Mouse (Mus musculus): ENCODE measurements around the gene Rpl9-ps6. TPM values are rescaled to one million over a fixed set of nuclear protein-coding genes. Genes with fewer than 3 reads are reported as not detected.
"Not testable (repeated sequence)": the region's sequence is repeated elsewhere in the genome, so short reads cannot be mapped to it uniquely, and the experiment has no call there.

Gene Rpl9-ps6
- polyA plus RNA-seq, 1 experiment from 2014 or later: 85.9 TPM

- no peak overlapping the region for H3K9ac ChIP-seq (replicated peaks)
- no peak overlapping the region for H3K4me2 ChIP-seq
Observed at GRCm38 (mm10) chr19:32494611-32495010, 28.2 kb upstream of the Rpl9-ps6 start.

GRCm38 (mm10) chr19:32493471-32493870 lies 27.1 kb upstream of the Rpl9-ps6 start:
- 62% methylated on average over 8 of the region's 8 CpGs for WGBS
- peaks cover 59% of the 10 kb centered on the region for H3K36me3 ChIP-seq
- no peak overlapping the region for H3K27ac ChIP-seq
- no peak overlapping the region for H3K9ac ChIP-seq (replicated peaks)
- H3K4me2 ChIP-seq: no peak overlapping the region
- H3K4me1 ChIP-seq (replicated peaks): 0 out of 2 replicates have a peak, but pooled peaks cover 4% of the 10 kb centered on the region
- no peaks in the 10 kb centered on the region for H3K27me3 ChIP-seq
- no peak for ATAC-seq (ENCODE audit: insufficient number of reproducible peaks, insufficient read depth, low FRiP score, low TSS enrichment, low read depth)
- no peak overlapping the region for H3K4me3 ChIP-seq (replicated peaks)
- H3K9me3 ChIP-seq: no peaks in the 10 kb centered on the region

More at GRCm38 (mm10) chr19:32494611-32495010, 28.2 kb upstream of the Rpl9-ps6 start:
- 89% methylated on average over 13 of the region's 13 CpGs for WGBS
- Histone ChIP-seq H3K9me3 (no peaks in the 10 kb centered on the region), H3K4me3 (replicated peaks) (no peak overlapping the region), H3K27ac (no peak overlapping the region), H3K4me1 (replicated peaks) (no peaks in the 10 kb centered on the region), H3K27me3 (no peaks in the 10 kb centered on the region), H3K36me3 (peaks cover 66% of the 10 kb centered on the region)
- ATAC-seq (ENCODE audit: insufficient number of reproducible peaks, insufficient read depth, low FRiP score, low TSS enrichment, low read depth): no peak

- H3K4me2 ChIP-seq: no peak overlapping the region
- H3K9ac ChIP-seq (replicated peaks): no peak overlapping the region
- no peaks in the 10 kb centered on the region for H3K27me3 ChIP-seq
- WGBS: 89% methylated on average over 5 of the region's 5 CpGs
- no peak overlapping the region for H3K27ac ChIP-seq
- no peak for ATAC-seq (ENCODE audit: insufficient number of reproducible peaks, insufficient read depth, low FRiP score, low TSS enrichment, low read depth)
- no peak overlapping the region for H3K4me3 ChIP-seq (replicated peaks)
- peaks cover 6% of the 10 kb centered on the region; the same call in 1 of the 2 replicates for H3K4me1 ChIP-seq (replicated peaks)
- no peaks in the 10 kb centered on the region for H3K9me3 ChIP-seq
- peaks cover 54% of the 10 kb centered on the region for H3K36me3 ChIP-seq
Observed at GRCm38 (mm10) chr19:32492981-32493380, 26.6 kb upstream of the Rpl9-ps6 start.

- Histone ChIP-seq H3K36me3 (peaks cover 51% of the 10 kb centered on the region), H3K9ac (replicated peaks) (no peak overlapping the region), H3K4me3 (replicated peaks) (no peak overlapping the region), H3K27me3 (no peaks in the 10 kb centered on the region), H3K4me2 (no peak overlapping the region), H3K4me1 (replicated peaks) (peaks cover 10% of the 10 kb centered on the region), H3K9me3 (no peaks in the 10 kb centered on the region), H3K27ac (no peak overlapping the region)
- WGBS: 78% methylated on average over 3 of the region's 3 CpGs
- no peak for ATAC-seq (ENCODE audit: insufficient number of reproducible peaks, insufficient read depth, low FRiP score, low TSS enrichment, low read depth)
Observed at GRCm38 (mm10) chr19:32492339-32492738, 26.0 kb upstream of the Rpl9-ps6 start.

GRCm38 (mm10) chr19:32490976-32491375 lies 24.6 kb upstream of the Rpl9-ps6 start:
- Histone ChIP-seq H3K27me3 (no peaks in the 10 kb centered on the region), H3K27ac (no peak overlapping the region), H3K4me1 (replicated peaks) (peaks cover 17% of the 10 kb centered on the region), H3K36me3 (peaks cover 41% of the 10 kb centered on the region), H3K4me3 (replicated peaks) (no peak overlapping the region), H3K4me2 (no peak overlapping the region), H3K9ac (replicated peaks) (no peak overlapping the region), H3K9me3 (no peaks in the 10 kb centered on the region)
- no peak for ATAC-seq (ENCODE audit: insufficient number of reproducible peaks, insufficient read depth, low FRiP score, low TSS enrichment, low read depth)
- WGBS: 95% methylated on average over 2 of the region's 2 CpGs

GRCm38 (mm10) chr19:32489166-32489895 lies 23.0 kb upstream of the Rpl9-ps6 start:
- no peak overlapping the region for H3K27ac ChIP-seq
- H3K36me3 ChIP-seq: peaks cover 25% of the 10 kb centered on the region
- no peak overlapping the region for H3K4me3 ChIP-seq (replicated peaks)
- no peak overlapping the region for H3K9ac ChIP-seq (replicated peaks)
- WGBS: 93% methylated on average over 12 of the region's 12 CpGs
- ATAC-seq (ENCODE audit: insufficient number of reproducible peaks, insufficient read depth, low FRiP score, low TSS enrichment, low read depth): no peak
- H3K9me3 ChIP-seq: no peaks in the 10 kb centered on the region
- no peaks in the 10 kb centered on the region for H3K27me3 ChIP-seq
- no peak overlapping the region for H3K4me2 ChIP-seq
- peaks cover 24% of the 10 kb centered on the region for H3K4me1 ChIP-seq (replicated peaks)

GRCm38 (mm10) chr19:32487595-32488255 lies 21.3 kb upstream of the Rpl9-ps6 start:
- Histone ChIP-seq H3K27me3 (no peaks in the 10 kb centered on the region), H3K9ac (replicated peaks) (no peak overlapping the region), H3K27ac (no peak overlapping the region), H3K36me3 (peaks cover 10% of the 10 kb centered on the region), H3K4me1 (replicated peaks) (peaks cover 24% of the 10 kb centered on the region), H3K4me3 (replicated peaks) (peak overlapping the region; percentile 73), H3K9me3 (no peaks in the 10 kb centered on the region), H3K4me2 (peak overlapping the region; percentile 77)
- 91% methylated on average over 8 of the region's 8 CpGs for WGBS
- ATAC-seq (ENCODE audit: insufficient number of reproducible peaks, insufficient read depth, low FRiP score, low TSS enrichment, low read depth): no peak

GRCm38 (mm10) chr19:32486106-32486724 lies 19.8 kb upstream of the Rpl9-ps6 start:
- under 1% methylated on average over 47 of the region's 47 CpGs for WGBS
- peak overlapping the region; percentile 73 for H3K4me3 ChIP-seq (replicated peaks)
- not testable (repeated sequence) for H3K9me3 ChIP-seq

GRCm38 (mm10) chr19:32485681-32486105 lies 19.3 kb upstream of the Rpl9-ps6 start, which contains the start of gene Minpp1:
TSS of gene Minpp1 (plus strand) at chr19:32485769.
- peaks cover 24% of the 10 kb centered on the region for H3K4me1 ChIP-seq (replicated peaks)
- H3K9me3 ChIP-seq: no peaks in the 10 kb centered on the region
- H3K4me2 ChIP-seq: peak within 1 kb of the TSS; percentile 77
- H3K27ac ChIP-seq: peak within 1 kb of the TSS; percentile 93
- WGBS: under 1% methylated on average over 63 of the region's 64 CpGs
- H3K4me3 ChIP-seq (replicated peaks): peak within 1 kb of the TSS; percentile 73
- ATAC-seq (ENCODE audit: insufficient number of reproducible peaks, insufficient read depth, low FRiP score, low TSS enrichment, low read depth): peak; percentile 73
- no peaks in the 10 kb centered on the region for H3K36me3 ChIP-seq
- peak within 1 kb of the TSS; percentile 81 for H3K9ac ChIP-seq (replicated peaks)
- no peaks in the 10 kb centered on the region for H3K27me3 ChIP-seq

More at GRCm38 (mm10) chr19:32486106-32486724, 19.8 kb upstream of the Rpl9-ps6 start:
- ATAC-seq (ENCODE audit: insufficient number of reproducible peaks, insufficient read depth, low FRiP score, low TSS enrichment, low read depth): peak; percentile 92
- peak overlapping the region; percentile 77 for H3K4me2 ChIP-seq
- not testable (repeated sequence) for H3K27me3 ChIP-seq, H3K36me3 ChIP-seq
- peaks cover 24% of the 10 kb centered on the region for H3K4me1 ChIP-seq (replicated peaks)
- H3K9ac ChIP-seq (replicated peaks): peak overlapping the region; percentile 81
- peak overlapping the region; percentile 93 for H3K27ac ChIP-seq

- 18% methylated on average over 13 of the region's 13 CpGs for WGBS
- peak overlapping the region; percentile 73 for H3K4me3 ChIP-seq (replicated peaks)
- no peak for ATAC-seq (ENCODE audit: insufficient number of reproducible peaks, insufficient read depth, low FRiP score, low TSS enrichment, low read depth)
- H3K9ac ChIP-seq (replicated peaks): peak overlapping the region; percentile 81
- peaks cover 24% of the 10 kb centered on the region for H3K4me1 ChIP-seq (replicated peaks)
- H3K27ac ChIP-seq: peak overlapping the region; percentile 93
- no peaks in the 10 kb centered on the region for H3K9me3 ChIP-seq
- H3K36me3 ChIP-seq: no peaks in the 10 kb centered on the region
- peak overlapping the region; percentile 77 for H3K4me2 ChIP-seq
- H3K27me3 ChIP-seq: no peaks in the 10 kb centered on the region
Observed at GRCm38 (mm10) chr19:32484941-32485660, 18.7 kb upstream of the Rpl9-ps6 start.
